Mouse (Mus musculus) thymus, adult 2 months (tissue): ENCODE data around the gene Etv6.

ENCODE experiments used
- CTCF ChIP-seq: fragments of 200-500 bp; IDR thresholded peaks from 2 replicates; pipeline ENCODE4 v1.5.1; 2012; ENCODE audit warnings: mild to moderate bottlenecking, control low read depth, low read length, moderate library complexity, borderline replicate concordance; ENCODE audit not compliant: control insufficient read depth, poor library complexity, insufficient read depth; ENCODE audit errors: extremely low read depth
- POLR2A ChIP-seq: fragments of 200-500 bp; IDR thresholded peaks from 2 replicates; pipeline ENCODE4 v1.6.1; 2012; ENCODE audit warnings: mild to moderate bottlenecking, low read length, control low read depth, moderate library complexity; ENCODE audit not compliant: control insufficient read depth, poor library complexity, insufficient read depth; ENCODE audit errors: extremely low read depth

GRCm38 (mm10) chr6:134048965-134049364 lies 13.5 kb downstream of the Etv6 start:
- no peak for TF ChIP-seq POLR2A
- no peak for TF ChIP-seq CTCF
